Mouse (Mus musculus) kidney, postnatal 4 days (tissue): ENCODE results near the gene Rnf223.
"Not testable (repeated sequence)": the region's sequence is repeated elsewhere in the genome, so short reads cannot be mapped to it uniquely, and the experiment has no call there.

ENCODE experiments used
- DNase-seq, 2 experiments: peaks; one replicate each; pipeline ENCODE4 v3.0.0; 2021; ENCODE audit warnings: mixed read lengths in 2 of 2

Rnf223 gene

DNA sequence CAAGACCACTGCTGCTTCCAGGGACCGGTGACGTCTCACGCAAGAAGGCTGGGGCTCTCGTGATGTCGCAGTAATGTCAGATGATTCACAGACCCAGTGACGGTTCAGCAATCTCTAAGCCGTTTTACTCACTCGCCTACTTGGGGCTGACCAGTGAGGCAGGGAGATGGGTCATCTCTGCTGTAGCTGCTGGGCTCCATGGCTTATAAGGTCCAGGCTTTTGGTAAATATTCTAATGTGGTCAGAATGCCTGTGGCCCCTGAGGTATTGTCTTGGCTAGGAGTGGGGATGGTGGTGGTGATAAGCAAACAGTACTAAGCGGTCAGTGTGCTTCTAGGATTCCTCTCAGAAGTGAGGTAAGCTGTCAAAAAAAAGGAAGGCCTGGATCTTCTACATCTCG lies 627 bp downstream of the Rnf223 start:
- no peak for DNase-seq

DNA sequence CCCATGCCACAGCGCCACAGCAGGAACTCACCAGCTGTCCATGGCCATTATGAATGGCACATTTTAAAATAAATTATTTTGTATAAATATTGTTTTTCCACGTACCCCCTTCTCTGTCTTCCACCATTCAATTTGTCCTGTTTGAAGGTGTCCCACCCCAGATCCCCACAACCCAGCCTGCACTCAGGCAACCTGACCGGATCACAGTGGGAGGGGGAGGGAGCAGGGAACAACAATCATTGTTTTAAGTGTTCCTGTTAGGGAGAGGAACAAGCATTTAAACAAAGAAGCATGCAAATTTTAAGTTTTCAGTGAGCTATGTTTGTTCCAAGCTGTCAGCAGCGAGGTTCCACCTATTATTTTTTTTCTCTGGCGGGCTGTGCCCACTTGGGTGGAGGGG lies 3.0 kb downstream of the Rnf223 start:
- no peak for DNase-seq

DNA sequence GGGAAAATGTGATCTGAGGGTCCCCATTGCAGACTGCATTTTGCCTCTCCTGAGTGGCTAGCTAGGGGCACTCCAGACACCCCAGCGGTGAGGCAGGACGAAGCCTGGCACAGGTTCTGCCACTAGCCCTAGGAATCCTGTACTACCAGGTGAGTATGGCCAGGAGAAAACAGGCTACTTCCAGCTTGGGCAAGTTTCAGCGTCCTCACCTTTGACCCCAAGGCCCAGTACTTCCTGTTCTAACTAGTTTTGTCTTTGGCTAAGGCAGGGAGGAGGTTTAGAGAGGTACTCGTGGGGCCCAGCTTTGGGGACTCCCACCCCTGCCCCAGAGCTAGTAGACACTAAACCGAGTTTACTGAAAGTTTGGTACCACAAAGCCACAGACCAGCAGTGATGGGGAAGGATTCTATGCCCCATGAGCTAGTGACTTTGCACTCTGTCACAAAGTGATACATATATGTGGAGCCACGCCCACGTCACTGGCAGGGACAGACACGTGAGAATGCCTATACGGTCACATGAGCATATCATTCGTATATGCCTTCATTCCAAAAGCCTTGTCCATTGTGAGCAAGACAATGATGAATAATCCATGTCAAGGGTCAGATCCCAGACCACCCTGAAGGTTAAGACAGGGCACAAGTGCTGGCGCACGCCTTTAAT lies 3.8 kb downstream of the Rnf223 start:
- peak; percentile 15 to 43 for DNase-seq

DNA sequence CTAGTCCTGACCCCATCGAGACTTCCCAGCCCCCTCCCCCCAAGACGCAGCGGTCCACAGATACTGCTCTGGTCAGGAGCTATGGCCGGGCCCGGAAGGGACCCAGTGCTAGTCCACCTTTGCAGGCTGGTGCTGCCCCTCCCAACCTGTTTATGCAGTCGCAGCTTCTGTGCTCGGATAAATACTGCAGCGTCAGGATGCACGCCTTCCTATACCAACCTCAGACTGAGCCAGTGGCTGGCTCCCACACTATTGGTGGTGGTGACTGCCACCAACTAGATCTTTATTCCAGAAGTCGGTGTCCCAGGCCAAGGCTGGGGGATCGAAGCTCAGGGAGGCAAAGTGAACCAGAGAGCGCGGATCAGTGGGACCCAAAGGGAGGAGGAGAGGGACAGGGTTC lies 4.8 kb downstream of the Rnf223 start:
- no peak for DNase-seq

DNA sequence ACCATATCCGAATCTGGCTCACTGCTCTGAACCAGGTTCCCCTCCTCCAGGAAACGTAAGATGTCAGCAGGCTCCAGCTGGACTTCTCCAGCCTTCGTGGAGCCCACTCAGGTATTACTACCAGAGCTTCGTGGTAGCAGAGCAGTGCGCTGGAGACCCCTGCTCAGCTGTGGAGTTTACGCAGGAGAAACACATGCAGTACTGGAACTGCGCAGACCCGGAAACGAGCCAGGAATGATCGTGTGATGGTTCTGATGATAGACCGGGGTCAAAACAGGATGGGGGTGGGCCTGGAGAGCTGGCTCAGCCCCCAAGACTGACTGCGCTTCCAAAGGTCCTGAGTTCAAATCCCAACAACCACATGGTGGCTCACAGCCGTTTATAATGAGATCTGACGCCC lies 5.5 kb downstream of the Rnf223 start:
- DNase-seq: no peak

DNA sequence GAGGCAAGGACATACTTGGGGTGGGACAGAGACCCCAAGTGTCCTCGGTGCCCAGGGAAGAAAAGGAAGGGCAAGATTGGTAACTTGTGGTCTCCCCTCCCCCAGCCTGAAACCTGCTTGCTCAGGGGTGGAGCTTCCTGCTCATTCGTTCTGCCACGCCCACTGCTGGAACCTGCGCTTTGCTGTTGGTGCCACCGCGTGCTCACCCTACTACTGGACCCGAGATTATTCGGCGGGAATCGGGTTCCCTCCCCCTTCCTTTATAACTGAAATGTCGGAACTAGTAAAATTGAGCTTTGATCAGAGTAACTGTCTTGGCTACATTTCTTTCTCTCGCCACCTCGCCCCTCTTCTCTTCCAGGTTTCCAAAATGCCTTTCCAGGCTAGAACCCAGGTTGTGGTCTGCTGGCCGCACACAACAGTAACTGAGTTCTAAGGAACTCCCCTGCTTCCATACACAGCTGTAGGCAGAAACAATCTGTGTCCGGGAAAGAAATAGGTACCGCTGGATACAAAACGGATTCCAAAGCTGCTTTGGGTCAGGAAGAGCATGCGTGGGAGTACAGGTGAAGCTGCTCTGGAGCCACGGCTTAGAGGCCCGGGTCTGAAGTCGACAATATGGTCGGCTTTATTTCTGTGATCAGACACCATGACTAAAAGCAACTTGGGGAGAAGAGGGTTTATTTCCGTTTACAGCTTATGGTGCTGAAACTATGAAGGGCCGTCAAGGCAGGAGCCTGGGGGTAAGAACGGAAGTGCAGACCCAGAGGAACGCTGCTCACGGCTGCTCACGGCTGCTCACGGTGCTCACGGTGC lies 6.2 kb downstream of the Rnf223 start:
- peak in 1 of 2 experiments; percentile 25 for DNase-seq

DNA sequence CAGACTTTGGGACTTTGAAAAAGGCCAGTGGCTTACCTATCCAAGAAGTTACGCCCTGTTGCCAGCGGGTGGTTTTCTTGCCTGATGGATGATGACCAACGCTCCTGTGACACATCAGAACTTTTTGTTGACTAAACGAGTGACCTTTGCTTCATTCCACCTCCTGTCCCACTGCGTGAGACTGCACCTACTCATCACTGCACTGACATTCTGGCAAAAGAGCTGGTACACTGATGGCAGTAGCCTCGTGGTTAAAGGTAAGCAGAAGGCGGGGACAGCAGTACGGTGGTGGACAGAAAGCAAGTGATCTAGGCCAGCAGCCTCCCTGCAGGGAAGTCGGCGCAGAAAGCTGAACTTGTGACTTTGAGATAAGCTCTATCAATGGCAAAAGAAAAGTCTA lies 20.6 kb downstream of the Rnf223 start:
- DNase-seq: not testable (repeated sequence)

DNA sequence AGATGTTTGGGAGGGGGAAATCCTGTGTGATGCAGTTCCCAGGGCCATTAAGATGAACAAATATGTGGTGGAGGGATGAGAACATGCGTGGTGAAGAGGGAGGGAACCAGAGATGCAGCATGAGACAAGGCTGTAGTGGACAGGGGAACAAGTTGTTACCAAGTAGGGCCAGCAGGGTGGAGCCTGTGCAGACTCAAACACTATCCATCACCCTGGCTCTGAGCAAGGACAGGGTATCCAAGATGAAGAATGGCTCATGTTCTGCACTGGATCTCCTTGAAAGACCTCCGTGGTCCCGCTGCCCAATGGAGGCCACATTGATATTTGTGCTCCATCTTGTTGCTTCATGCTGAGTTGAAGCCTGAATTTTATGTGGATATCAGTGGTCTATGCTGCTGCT lies 24.5 kb downstream of the Rnf223 start:
- DNase-seq: no peak

DNA sequence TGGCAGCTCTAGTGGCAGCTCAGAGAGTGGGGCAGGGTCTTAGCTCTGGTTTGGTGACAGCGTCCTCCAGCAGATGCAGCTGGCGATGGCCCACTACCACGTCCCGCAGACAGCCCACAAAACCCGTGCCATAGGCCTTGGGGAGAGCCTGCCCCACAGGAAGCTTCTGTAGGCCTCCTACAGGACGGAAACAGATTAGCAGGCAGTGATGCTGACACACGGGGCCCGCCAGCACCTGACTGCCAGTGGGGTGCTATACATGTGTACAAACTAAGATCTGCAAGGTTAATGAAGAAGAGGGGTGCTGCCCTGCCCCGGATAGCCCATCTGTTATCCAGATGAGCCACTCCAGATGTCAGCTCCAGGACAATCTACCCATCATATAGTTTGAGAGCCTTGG lies 36.2 kb downstream of the Rnf223 start:
- no peak for DNase-seq

DNA sequence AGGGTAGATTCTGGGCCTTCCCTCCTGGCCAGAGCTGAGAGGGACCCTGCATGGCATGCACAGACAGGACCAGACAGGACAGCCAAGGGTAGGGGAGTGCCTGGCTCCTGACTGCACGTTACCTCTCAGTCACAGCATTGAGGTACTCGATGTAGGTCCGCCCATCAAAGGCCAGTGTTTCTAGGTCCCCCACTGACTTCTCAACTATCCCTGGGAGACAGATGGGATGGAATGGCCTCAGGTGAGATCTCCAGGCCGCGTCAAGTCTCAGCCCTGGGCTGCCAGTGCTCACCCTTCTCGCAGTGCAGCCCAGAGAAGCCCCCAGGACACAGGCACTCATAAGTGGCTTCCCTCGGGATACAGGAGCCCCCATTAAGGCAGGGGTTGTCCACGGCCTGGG lies 38.3 kb downstream of the Rnf223 start:
- DNase-seq: no peak

DNA sequence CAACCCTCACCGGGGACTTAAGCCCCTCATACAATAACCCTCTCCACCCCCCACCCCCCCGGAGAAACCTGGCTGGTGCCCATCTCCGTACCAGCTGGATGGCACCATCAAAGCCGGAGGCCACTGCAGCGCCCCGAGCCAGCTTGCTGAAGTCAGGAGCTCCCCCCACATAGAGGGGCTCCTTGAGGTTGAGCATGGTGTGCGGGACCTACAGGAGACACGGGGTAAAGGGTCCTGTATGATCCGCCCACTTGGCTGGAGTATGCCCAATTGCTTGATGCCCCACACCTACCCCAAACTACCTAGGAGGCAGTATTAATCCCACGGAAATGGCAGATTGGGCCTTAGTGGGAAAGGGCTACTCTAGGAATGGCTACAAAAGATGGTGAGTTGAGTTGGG lies 38.8 kb downstream of the Rnf223 start:
- DNase-seq: no peak

DNA sequence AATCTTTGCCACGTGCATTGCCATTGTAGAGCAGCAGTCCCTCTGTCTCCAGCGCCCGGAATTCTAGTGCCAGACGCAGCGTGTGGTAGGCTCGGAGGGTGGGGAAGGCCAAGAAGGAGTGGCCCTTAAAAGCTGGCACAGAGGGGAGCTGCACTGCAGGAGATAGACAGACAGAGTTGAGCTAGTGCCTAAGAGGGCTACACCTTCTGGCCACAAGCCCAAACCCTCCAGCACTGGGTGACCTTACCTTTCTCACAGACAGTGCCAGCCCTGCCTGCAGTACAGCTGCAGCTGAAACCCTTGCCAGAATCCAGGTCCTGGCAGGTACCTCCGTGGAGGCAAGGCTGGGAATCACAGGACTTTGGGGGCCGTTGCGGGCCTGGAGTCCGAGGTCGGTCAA lies 41.5 kb downstream of the Rnf223 start:
- no peak for DNase-seq

DNA sequence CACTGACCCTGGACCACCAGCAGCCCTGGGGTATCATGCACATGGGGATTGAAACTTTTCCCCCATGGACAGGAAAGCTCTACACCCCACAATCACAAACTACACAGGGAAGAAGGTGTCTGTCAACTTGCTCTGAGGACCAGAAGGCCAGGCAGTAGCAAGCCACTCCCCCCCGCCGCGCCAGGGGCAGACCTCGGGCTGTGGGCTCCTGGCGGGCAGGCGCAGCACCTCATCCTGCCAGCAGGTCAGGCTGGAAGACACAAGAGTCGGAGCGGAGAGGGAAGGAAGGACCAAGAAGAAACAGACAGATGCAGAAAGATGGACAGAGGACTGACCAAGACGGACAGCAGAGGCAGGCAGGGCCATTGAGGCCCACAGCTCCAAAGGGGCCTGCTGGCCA lies 47.3 kb downstream of the Rnf223 start:
- DNase-seq: no peak
